Mouse (Mus musculus) heart, postnatal 4 days (tissue): ENCODE results near the gene Slc5a11. TPM values are rescaled to one million over a fixed set of nuclear protein-coding genes. Genes with fewer than 3 reads are reported as not detected.

Experiments
- DNase-seq: peaks from one replicate; pipeline ENCODE4 v3.0.0; 2021
- total RNA-seq, 2 experiments: library from RNA; stranded (reverse); gene quantifications; 2 replicates each; pipeline ENCODE4 v1.2.3; 2021

Gene Slc5a11
- total RNA-seq, 2 experiments from 2014 or later, result not detected

DNA sequence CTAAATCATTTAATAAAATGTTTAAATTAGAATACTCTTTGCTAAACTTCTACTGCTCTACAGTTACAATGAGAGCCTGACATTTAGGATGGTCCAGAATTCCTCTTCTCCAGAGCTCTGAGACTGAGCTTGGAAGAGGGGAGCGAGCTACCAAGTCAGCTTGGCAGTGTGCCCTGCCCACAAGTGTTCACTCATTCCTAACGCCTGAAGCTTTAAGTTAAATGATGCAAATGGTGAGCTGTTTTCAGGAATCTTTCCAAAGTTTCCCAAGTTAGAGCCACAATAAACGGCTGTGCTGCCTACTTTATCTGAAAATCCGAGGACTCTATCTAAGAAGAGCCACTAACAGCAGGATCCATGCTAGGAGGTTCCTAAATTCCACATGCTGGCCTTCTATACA lies 69.2 kb downstream of the Slc5a11 start:
- no peak for DNase-seq

DNA sequence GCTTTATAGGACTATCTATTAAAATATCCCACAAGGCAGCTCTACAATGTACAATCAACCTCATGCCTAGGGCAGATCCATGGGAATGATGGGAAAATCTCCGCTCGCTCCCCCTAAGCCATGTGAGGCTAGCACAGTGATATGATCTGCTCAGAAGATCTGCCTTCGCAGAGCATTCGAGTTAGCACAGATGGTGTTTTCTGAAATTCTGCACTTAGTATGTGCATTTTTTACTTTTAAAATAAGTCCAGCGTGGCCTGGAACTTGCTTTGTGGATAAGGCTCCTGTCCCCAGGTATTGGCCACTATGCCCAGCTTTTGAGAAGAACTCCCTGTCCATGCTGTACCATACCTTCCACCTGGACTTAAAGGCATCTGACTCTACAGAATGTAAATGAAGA lies 71.3 kb downstream of the Slc5a11 start:
- no peak for DNase-seq

DNA sequence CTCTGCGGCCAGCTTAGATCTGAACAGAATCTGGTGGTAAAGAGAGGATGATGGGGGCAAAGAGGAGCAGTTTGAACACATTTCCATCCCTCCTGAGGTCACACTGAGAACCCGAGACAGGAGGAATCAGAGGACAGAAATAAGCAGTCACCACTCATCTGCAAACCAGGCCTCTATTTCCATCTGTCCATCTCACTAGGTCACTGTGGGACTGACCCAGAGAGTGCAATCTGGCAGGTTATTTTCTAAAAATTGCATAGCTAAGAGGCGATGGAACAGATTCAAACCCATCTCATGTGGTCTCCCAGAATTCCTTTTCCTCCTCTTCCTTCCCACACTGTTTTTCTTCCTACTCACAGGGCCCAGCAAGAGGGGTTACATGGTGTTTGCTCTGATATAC lies 73.3 kb downstream of the Slc5a11 start:
- no peak for DNase-seq

DNA sequence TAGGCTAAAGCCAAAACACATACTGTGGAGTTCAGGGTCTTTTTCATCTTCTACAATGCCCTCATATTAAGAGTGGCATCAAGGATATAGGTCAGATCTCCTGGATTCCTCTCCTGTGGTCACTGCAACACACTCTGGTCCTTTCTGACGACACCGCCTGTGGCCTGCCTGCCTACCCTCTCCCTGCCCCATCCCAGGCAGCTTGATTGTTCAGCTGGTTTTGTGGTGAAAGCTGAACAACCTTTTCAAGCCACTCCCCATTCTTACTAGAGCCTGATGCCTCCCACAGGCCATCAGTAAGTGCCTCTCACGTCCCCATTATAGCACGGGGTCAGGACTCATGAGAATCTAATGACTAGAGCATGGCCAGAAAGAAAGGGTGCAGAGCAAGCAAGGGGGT lies 74.6 kb downstream of the Slc5a11 start:
- DNase-seq, result no peak

DNA sequence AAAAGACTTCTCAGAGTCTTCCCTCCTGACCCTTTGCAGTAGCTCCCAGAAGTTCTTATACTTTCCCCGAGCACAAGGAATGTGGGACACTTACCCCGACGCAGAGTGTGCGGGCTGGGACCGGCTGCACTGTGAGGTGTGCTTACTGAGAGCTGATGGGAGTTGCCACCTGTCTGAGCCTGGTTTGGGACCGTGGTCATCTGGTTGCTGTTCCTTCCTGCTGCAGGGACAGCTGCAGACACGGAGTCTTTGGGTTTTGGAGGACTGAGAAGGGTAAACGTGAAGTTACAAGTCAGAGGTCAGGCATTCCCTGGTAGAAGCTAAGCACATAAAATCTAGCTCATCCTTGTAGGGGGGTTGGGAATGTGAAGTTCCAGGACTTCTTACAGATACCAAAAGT lies 77.4 kb downstream of the Slc5a11 start:
- no peak for DNase-seq

DNA sequence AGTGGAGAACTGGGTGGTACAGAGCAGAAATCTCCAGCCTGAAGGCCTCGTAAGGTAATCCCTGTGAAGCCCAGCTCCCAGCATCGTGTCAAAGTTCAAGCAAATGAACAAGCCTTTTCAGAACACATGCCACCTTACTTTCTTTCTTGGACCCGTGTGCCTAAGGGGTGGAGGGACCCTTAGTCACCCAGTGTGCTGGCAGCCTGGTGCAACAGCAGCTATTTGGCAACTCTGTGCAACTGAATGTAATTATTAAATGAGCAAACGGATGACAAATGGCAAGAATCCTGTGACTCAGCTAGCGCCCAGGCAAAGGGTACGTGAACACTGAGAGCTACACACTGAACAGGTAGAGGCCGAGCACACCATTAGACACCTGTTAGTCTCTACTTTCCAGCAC lies 79.3 kb downstream of the Slc5a11 start:
- no peak for DNase-seq

DNA sequence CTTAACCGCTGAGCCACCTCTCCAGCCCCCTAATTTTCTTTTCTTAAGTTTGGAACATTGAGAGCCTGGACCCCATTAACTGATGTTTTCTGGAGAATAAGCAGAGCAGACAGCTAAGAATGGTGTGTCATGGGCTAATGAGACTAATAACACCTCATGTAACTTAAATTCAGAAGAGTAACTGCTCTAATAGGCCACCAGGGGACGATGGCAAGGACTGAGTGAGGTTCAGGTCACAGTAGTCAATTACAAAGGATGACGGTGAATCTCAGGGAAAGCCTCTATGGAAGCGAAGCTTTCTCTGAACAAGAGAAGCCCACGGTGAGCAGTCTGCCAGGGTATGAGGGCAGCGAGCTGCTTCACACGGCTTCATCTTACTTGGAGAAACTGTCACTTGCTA lies 80.8 kb downstream of the Slc5a11 start:
- no peak for DNase-seq

DNA sequence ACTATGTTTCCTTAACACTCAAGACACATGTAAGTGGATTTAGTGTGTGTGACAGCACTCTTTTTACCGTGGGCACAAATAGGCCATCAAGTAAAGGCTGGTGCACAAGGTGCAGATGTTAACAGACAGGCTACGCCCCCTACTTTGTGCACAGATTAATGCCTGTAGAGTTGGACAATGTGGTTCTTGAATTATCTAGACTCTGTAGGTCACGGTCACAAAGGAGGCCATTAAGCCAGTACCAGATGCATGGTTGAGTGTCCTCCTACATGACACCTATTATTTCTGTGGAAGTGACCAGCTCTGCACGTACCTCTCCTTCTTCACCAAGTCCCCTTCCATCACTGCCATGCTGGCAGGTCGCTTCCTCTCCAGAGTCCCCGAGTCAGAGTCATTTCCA lies 81.5 kb downstream of the Slc5a11 start:
- no peak for DNase-seq

DNA sequence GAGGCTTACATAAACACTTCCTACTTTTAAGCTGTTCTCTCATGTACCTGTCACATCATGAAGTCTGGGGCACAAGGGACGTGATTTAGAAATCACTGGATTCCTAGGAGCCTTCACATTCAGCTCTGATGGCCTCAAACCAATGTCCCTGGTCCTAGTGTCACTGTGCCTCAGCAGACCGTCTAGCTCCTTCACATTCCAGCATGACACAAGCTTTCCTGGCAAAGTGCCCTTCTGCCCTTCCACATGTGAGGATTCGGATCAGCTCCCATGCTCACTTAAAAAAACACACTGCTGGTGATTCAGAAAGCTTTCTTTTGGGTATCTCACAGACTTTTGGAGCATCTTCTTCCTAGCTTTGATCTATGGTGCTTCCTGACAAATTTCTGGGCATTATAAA lies 83.6 kb downstream of the Slc5a11 start:
- peak; percentile 77 for DNase-seq

DNA sequence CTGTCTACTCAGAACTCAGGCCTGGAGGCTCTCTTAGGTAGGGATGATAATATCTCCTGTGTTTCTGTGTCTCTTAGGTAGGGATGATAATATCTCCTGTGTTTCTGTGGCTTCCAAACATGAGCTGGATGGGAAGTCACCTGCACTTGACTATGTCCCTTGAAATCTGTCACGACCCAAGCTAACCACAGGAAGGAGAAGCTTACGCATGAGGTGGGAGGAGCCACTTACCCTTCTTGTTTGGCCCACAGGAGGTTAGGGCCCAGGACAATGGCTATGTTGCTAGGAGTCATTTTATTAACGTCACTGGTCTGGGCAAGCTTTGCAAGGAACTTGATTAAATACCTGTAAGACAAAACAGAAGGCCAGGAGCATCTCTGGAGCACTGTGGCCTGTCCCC lies 85.7 kb downstream of the Slc5a11 start:
- DNase-seq, result no peak

DNA sequence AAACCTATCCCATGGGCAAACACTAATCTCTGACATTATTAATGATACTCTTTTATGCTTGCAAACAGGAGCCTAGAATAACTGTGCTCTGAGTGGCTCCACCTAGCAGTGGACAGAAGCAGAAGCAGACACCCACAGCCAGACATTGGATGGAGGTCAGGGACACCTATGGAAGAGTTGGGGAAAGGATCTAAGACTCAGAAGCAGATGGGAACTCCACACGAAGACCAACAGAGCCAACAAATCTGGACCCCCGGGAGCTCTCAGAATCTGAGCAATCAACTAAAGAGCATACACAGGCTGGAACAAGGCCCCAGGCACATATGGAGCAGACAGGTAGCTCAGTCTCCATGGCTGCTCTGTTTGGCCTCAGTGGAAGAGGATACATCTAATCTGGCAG lies 90.8 kb downstream of the Slc5a11 start:
- DNase-seq, result no peak

DNA sequence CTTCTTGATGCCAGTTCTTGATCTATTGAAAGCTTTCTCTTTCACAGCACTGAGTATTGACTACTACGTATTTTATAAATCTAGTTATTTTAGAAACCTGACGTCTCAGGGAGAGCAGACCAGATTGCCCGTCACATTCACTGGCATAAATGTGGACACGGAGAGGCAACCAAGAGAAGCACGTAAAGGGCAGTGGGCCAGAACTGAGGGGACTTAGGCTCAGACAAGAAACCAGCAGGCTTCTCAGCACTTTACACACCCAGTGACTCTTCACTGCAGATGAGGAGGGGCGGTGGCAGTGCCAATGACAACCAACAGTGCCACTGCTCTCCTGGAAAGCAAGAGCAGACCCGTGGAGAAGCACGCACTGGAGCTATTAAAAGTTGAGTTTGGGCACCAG lies 92.7 kb downstream of the Slc5a11 start:
- DNase-seq, result no peak

DNA sequence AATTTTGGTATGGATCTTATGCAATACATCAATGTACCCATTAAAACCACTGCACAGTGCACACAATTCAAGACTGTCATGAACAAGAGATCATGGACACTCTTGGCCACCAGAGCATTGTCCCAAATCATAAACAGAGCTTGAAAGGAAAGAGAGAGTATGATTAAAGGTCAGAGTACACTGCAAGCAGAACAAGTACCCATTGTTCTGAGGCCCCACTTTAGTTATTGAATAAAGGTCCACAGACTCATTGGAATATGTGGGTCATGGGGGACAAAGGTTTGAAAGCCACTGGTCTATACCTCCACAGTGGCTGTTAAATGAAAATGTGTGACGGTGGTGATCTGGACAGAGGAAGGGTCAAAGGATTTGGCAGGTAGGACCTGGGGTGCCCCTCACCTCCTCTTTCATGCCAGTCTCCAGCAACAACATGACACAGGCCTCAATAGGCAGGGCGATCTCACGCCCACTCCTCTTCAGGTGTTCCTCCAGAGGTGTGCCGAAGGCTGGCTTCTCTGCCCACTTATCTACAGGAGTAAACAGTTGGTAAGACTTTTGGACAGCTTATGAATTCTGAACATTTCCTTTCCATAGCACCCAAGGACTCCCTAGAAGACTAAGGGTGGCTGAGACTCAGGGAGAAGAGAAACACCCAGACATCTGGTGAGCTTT lies 93.4 kb downstream of the Slc5a11 start:
- no peak for DNase-seq

DNA sequence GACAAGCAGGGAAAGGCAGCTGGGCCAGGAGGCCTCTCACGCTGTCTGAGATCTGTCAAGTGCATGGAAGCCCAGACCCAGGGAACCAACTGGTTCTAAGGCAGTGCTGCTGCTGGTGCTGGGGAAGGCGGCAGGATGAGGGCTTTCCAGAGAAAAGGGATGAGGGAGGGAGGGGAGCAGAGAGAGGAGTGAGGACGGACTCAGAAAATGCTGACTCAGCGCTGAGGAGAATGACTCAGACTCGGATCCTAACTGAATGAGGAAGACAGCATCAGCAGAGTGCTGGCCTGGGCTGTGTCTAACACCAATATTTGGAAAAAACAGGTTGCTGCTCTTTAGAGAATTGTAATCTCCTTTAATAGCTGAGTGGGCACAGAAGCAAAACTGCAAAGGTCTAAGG lies 97.3 kb downstream of the Slc5a11 start:
- no peak for DNase-seq

DNA sequence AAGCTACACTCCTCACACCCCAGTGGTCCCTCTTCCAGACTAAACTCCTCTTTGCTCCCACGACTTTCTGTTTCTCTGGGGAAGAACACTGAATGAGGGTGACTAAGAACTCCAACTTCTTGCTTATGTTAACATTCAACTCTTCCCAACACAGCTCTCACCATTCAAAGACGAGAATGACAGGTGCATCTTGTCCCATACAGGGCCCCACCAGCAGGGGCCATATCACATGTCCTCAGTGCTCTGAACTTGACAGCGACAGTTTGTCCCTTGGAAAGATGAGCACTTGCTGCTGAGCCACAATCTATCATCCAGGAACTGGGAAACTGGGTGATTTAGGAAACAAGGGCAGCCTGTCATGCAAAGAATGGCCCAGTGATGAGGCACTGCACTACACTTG lies 98.2 kb downstream of the Slc5a11 start:
- no peak for DNase-seq

DNA sequence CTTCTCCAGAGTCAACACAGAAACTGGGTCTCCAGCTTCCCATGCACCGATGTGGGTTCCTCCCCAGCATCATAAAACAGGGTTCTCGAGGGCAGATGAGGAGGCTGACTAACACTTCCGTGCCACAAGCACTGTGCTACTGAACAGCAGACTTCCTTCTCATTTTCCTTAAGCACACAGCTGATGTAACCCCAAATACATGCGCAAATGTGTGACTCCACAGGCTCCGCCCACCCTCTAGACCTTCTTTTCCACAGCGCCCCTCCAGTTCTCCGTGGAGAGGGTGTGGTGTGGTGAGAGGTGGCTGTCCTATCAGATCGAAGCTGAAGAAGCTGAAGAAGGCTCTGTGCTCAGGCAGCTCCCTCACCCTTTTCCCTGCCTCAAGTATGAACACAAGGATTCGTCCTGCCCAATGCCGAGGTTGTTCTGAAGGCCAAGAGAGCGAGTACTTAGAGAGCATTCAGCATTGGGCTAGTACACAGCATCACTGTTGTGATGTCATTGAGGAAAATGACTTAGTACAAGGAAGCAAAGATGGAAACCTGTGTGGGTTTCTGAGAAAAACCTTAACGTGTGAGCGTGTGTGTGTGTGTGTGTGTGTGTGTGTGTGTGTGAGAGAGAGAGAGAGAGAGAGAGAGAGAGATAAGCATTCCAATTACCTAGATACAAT lies 108.0 kb downstream of the Slc5a11 start:
- DNase-seq, result no peak

Other genes with a start within 250 kb of the Slc5a11 start
- gene Rbbp6, start 249.1 kb upstream of the Slc5a11 start, total RNA-seq, result 10 to 100 TPM; 53.5 to 56.2 TPM
- gene Tnrc6a, start 90.9 kb upstream of the Slc5a11 start, total RNA-seq, result 10 to 100 TPM; 44.5 to 50.1 TPM
- gene Lcmt1, start 155.0 kb downstream of the Slc5a11 start, total RNA-seq, result 10 to 100 TPM; 25.9 to 28.8 TPM
- gene Arhgap17, start 155.1 kb downstream of the Slc5a11 start, total RNA-seq, result 10 to 100 TPM; 20.2 to 22.0 TPM
- gene Aqp8, start 247.5 kb downstream of the Slc5a11 start, total RNA-seq, result 1 to 10 TPM; 3.2 to 4.8 TPM